Mouse (Mus musculus): ENCODE measurements at regions not wholly inside any gene's neighbourhood (a gene's known extent, or its start where the extent isn't known, plus 50 kb on each side); places are given as distances from the start of the nearest gene placed in this dataset.
"Not testable (repeated sequence)": the region's sequence is repeated elsewhere in the genome, so short reads cannot be mapped to it uniquely, and the experiment has no call there.

DNA sequence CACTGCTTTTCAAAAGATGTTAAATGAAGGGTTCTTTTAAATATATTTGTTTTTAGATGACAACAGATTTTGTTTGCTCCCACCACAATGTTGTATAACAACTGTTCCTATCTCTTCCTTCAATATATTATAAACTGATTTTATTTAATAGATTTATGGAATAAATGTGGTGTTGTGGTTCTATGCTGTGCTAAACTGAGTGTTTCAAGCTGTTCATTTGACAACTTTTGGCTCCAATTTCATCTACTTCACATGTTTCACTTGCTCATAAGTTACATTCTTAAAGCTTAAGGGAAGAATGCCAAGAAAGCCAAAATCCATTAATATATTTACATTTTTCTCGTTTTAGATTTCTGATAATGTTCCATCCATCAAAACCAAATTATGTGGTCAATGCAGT lies 341.9 kb upstream of the Nova1 start:
- H3K27ac ChIP-seq, result no peak overlapping the region
- H3K36me3 ChIP-seq, result no peaks in the 10 kb centered on the region
- WGBS, result 37% methylated on average over 1 of the region's 1 CpGs
- no peaks in the 10 kb centered on the region for H3K9me3 ChIP-seq (replicated peaks)
- H3K27me3 ChIP-seq, result no peaks in the 10 kb centered on the region
- H3K4me1 ChIP-seq, result peaks cover 6% of the 10 kb centered on the region; the same call in 1 of the 2 replicates
- H3K4me2 ChIP-seq, result no peak overlapping the region
- no peak for ATAC-seq (replicated peaks; ENCODE audit: low FRiP score)
- no peak overlapping the region for H3K9ac ChIP-seq
- no peak overlapping the region for H3K4me3 ChIP-seq (replicated peaks)

DNA sequence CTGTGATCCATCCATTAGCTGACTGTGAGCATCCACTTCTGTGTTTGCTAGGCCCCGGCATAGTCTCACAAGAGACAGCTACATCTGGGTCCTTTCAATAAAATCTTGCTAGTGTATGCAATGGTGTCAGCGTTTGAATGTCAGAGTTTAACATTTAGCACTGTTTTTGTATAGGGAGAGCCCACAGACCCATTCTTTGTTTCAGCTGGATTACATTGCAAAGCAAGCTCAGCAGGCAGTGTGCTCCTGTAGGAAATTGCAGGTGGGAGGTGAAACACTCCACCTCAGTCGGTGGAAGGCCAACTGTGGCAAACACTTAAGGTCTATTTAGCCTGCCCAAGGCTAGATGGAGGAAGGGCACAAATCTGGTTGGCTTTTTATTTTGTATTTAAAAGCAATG lies 337.2 kb upstream of the Nova1 start:
- H3K4me3 ChIP-seq (replicated peaks); H3K4me1 ChIP-seq; H3K4me2 ChIP-seq; H3K9ac ChIP-seq; H3K9me3 ChIP-seq (replicated peaks); H3K36me3 ChIP-seq; H3K27me3 ChIP-seq; H3K27ac ChIP-seq; ATAC-seq (replicated peaks; ENCODE audit: low FRiP score): not testable (repeated sequence)
- WGBS, result 36% methylated on average over 3 of the region's 3 CpGs

DNA sequence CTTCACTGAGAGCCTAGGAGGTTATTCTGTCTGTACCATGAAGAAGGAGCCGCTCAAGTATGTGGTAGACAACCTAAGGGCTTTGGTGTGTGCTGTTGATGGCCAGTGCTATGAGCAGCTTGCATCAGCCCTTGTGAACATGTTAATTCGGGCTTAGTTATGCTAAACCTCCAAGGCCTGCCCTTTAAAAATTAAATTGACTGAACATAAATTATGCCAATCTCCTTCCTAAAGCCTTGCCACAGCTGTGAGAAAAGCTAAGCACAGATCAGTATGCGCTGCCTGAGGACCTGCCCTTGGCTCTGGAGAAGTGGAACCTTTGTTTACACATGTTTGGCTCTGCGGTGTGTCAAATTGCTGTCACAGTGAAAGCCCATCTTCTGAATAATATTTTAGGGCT lies 321.9 kb upstream of the Nova1 start:
- no peak overlapping the region for H3K27ac ChIP-seq
- H3K4me3 ChIP-seq (replicated peaks), result no peak overlapping the region
- no peaks in the 10 kb centered on the region for H3K27me3 ChIP-seq
- 73% methylated on average over 4 of the region's 4 CpGs for WGBS
- no peaks in the 10 kb centered on the region for H3K36me3 ChIP-seq
- no peak overlapping the region for H3K9ac ChIP-seq
- H3K4me2 ChIP-seq, result no peak overlapping the region
- no peaks in the 10 kb centered on the region for H3K9me3 ChIP-seq (replicated peaks)
- no peak for ATAC-seq (replicated peaks; ENCODE audit: low FRiP score)
- H3K4me1 ChIP-seq, result no peaks in the 10 kb centered on the region

DNA sequence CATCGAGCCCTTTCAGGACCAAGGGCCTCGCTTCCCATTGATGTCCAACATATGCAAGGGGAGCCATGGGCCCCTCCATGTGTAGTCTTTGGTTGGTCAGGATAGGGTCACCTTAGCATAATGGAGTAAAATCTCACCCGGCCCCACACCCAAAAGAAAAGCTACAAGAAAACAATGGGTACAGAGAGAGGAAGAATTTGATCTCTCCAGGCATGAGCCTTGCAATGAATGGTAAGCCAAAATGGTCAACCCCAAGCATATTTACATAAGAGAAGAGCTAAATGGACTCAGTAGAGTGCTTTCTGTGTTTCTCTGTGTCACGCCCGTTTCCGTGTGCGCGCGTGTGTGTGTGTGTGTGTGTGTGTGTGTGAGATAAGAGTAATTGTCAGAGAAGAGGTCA lies 311.1 kb upstream of the Nova1 start:
- ATAC-seq (replicated peaks; ENCODE audit: low FRiP score), result no peak
- WGBS, result 90% methylated on average over 9 of the region's 9 CpGs
- Histone ChIP-seq H3K9ac (no peak overlapping the region), H3K27ac (no peak overlapping the region), H3K4me1 (no peaks in the 10 kb centered on the region), H3K4me3 (replicated peaks) (no peak overlapping the region), H3K4me2 (no peak overlapping the region), H3K36me3 (no peaks in the 10 kb centered on the region), H3K9me3 (replicated peaks) (no peaks in the 10 kb centered on the region), H3K27me3 (no peaks in the 10 kb centered on the region)

DNA sequence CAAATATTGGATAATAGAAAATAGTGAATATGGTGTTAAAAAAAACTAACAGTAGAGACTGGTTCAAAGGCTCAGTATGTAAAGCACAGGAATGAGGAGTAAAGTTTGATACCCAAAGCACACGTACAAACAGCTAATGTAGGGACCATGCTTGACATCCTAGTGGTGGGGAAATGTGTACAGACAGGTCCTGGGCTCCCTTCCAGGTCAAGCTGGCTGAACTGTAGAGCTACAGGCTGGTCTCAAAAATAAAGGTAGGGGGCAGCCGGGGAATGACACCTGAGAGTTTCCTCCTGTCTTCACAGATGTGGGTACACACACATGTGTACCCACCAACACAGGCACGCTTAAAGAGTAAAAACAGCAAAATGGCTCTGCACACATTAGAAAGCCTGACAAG lies 309.9 kb upstream of the Nova1 start:
- no peak overlapping the region for H3K27ac ChIP-seq
- WGBS, result 80% methylated on average over 3 of the region's 3 CpGs
- H3K4me1 ChIP-seq, result no peaks in the 10 kb centered on the region
- H3K9ac ChIP-seq, result no peak overlapping the region
- no peaks in the 10 kb centered on the region for H3K36me3 ChIP-seq
- ATAC-seq (replicated peaks; ENCODE audit: low FRiP score), result no peak
- no peak overlapping the region for H3K4me3 ChIP-seq (replicated peaks)
- H3K27me3 ChIP-seq, result no peaks in the 10 kb centered on the region
- no peaks in the 10 kb centered on the region for H3K9me3 ChIP-seq (replicated peaks)
- no peak overlapping the region for H3K4me2 ChIP-seq

DNA sequence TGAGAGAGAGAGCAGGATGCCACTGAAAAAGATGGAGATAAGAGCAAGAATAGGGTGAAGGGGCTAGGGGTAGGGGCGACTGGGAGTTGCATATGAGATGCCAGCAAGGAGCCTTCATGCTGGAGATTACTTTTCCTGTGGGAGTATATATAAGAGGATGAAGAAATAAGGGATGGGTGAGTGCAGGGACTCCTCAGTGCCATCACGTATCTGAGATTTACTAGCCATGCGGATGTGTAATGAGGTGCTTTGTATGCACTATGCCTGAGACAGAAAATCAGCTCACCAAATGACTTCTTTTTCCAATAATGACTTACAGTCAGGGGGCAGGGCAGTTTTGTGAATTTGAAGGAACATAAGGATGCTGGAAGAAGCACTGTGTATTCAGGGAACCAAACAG lies 302.7 kb upstream of the Nova1 start:
- H3K4me2 ChIP-seq, result no peak overlapping the region
- no peaks in the 10 kb centered on the region for H3K4me1 ChIP-seq
- H3K27ac ChIP-seq, result no peak overlapping the region
- no peak for ATAC-seq (replicated peaks; ENCODE audit: low FRiP score)
- WGBS, result 70% methylated on average over 3 of the region's 3 CpGs
- H3K9ac ChIP-seq, result no peak overlapping the region
- H3K9me3 ChIP-seq (replicated peaks), result no peaks in the 10 kb centered on the region
- no peaks in the 10 kb centered on the region for H3K36me3 ChIP-seq
- H3K4me3 ChIP-seq (replicated peaks), result no peak overlapping the region
- H3K27me3 ChIP-seq, result no peaks in the 10 kb centered on the region

DNA sequence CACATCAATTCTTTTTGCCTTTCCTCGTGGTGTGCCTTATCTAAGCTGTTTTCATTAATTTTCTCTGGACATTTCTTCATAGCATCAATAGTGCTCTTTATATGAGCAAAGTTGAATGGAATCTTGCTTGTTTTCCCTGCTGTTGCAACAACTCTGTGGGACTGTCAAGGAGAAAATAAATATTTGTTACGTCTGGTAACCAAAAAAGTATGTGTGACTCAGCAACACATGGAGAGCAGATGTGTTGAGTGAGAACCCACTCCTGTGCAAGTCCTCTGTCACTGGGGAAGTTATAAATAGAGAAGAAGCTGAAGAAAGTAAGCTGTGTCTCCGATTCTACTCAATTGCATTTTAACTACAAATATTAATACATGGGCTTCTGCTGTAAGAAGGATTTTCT lies 298.8 kb upstream of the Nova1 start:
- 69% methylated on average over 3 of the region's 3 CpGs for WGBS
- H3K4me3 ChIP-seq (replicated peaks), result no peak overlapping the region
- no peak overlapping the region for H3K9ac ChIP-seq
- no peaks in the 10 kb centered on the region for H3K27me3 ChIP-seq
- no peaks in the 10 kb centered on the region for H3K4me1 ChIP-seq
- no peaks in the 10 kb centered on the region for H3K9me3 ChIP-seq (replicated peaks)
- H3K4me2 ChIP-seq, result no peak overlapping the region
- no peak for ATAC-seq (replicated peaks; ENCODE audit: low FRiP score)
- H3K27ac ChIP-seq, result no peak overlapping the region
- H3K36me3 ChIP-seq, result no peaks in the 10 kb centered on the region

DNA sequence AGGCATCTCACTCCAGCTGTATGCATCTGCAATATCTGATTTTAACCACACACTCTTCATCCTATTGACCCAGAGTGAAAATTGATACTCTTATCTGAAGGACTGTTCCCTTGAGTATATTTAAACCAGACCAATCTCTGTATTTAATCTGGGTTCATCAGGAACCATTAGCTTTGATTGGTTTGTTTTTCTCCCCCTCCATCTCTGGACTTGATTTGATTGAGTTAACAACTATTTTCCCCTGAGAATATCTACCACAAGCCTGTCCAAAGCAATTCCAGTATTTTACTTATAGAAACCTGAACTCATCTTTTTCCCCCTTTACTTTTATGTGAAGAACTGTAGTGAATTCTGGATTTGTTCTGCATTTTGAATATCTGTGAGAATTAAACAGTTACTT lies 270.5 kb upstream of the Nova1 start:
- no peaks in the 10 kb centered on the region for H3K36me3 ChIP-seq
- H3K27me3 ChIP-seq, result no peaks in the 10 kb centered on the region
- no peak overlapping the region for H3K27ac ChIP-seq
- no peak for ATAC-seq (replicated peaks; ENCODE audit: low FRiP score)
- H3K9me3 ChIP-seq (replicated peaks), result no peaks in the 10 kb centered on the region
- no peak overlapping the region for H3K4me2 ChIP-seq
- no peaks in the 10 kb centered on the region for H3K4me1 ChIP-seq
- no peak overlapping the region for H3K4me3 ChIP-seq (replicated peaks)
- H3K9ac ChIP-seq, result no peak overlapping the region

DNA sequence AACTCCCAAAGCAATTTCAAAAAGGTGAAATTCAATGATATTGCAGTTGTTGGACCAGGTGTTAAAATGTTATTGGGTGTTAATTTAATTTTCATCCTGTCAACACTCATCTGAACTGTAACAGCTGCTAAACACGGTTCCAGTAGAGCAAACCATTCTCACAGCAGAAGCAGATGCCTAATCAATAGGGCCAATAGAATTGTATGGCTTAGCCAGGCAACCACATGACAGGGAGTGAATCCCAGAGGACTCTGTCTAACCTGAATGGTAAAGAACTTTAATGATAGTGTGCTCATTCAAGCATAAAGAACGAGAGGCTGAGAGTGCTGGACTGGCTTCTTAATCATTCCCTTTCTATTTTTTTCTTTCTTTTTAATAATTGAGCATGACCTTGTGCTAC lies 256.2 kb upstream of the Nova1 start:
- H3K9ac ChIP-seq, result no peak overlapping the region
- 68% methylated on average over 2 of the region's 2 CpGs for WGBS
- H3K9me3 ChIP-seq (replicated peaks), result no peaks in the 10 kb centered on the region
- H3K27ac ChIP-seq, result no peak overlapping the region
- no peak for ATAC-seq (replicated peaks; ENCODE audit: low FRiP score)
- no peak overlapping the region for H3K4me2 ChIP-seq
- H3K4me3 ChIP-seq (replicated peaks), result no peak overlapping the region
- no peaks in the 10 kb centered on the region for H3K36me3 ChIP-seq
- H3K27me3 ChIP-seq, result no peaks in the 10 kb centered on the region
- no peaks in the 10 kb centered on the region for H3K4me1 ChIP-seq

DNA sequence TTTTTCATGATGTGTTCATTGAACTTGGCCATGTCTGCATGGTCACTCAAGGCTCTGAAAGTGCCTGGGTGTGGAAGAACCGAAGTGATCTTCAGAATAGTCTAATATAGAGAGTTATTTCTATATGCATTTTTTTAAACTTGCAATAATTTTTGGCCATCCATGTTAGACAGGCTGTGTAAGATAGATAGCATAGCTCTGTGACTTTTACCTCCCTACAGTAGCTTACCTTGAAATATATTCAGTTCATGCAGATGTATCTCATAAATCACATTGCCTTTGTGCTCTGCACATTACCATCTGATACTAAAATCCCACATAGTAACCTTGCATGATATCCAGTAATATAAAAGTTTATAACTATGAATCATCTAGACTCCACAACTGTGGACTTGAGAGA lies 233.7 kb upstream of the Nova1 start:
- Histone ChIP-seq H3K9ac (no peak overlapping the region), H3K27ac (no peak overlapping the region), H3K36me3 (no peaks in the 10 kb centered on the region), H3K4me3 (replicated peaks) (no peak overlapping the region), H3K4me1 (no peaks in the 10 kb centered on the region), H3K4me2 (no peak overlapping the region), H3K9me3 (replicated peaks) (no peaks in the 10 kb centered on the region), H3K27me3 (no peaks in the 10 kb centered on the region)
- ATAC-seq (replicated peaks; ENCODE audit: low FRiP score), result no peak
- WGBS, result 74% methylated on average over 1 of the region's 1 CpGs

DNA sequence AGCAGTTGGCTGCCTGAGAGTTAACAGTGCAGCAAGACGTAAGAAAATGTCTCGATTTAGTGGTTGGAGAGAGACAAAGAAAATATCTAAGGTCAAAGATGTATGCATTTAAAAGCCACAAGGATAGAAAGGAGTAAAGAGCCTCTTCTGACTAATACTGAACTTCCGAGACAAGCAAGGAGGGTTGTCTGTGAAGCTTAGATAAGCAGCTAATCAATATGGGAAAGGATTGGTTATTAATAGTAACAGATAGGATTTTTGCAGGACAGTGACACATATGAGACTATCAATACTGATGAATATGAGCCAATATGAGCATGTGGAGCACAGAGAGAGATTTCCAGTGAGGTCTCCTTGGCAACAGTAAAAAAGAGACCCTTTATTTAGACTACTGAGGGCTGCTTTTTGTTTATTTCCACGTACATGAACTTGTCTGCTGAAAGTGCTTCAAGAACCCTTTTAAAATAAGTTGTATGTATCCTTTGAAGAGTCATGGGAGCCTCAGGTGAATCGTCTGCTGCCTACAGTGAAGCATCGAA lies 202.2 kb upstream of the Nova1 start:
- H3K4me2 ChIP-seq, result no peak overlapping the region
- H3K9me3 ChIP-seq (replicated peaks), result no peaks in the 10 kb centered on the region
- no peak overlapping the region for H3K4me3 ChIP-seq (replicated peaks)
- H3K27ac ChIP-seq, result no peak overlapping the region
- H3K36me3 ChIP-seq, result no peaks in the 10 kb centered on the region
- no peak overlapping the region for H3K9ac ChIP-seq
- no peaks in the 10 kb centered on the region for H3K27me3 ChIP-seq
- no peaks in the 10 kb centered on the region for H3K4me1 ChIP-seq
- WGBS, result 80% methylated on average over 6 of the region's 6 CpGs
- ATAC-seq (replicated peaks; ENCODE audit: low FRiP score), result no peak

DNA sequence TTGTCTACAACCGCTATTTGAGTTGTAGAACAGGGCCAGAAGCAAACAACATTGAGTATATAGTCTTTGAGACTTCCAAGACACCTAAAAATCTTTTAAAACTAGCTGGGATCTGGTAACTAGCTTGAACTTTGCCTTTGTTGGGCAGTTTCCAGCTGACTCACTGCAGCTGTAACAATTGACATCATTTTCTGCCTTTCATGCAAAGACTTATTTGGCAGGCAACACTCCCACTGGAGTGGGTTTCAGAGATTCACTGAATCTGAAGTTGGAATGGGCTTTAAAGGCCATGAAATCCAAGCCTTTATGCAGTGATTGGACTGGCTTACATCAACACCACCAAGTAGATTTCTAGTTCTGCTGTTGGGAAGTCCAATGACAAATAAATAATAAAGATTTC lies 173.6 kb upstream of the Nova1 start:
- 89% methylated on average over 1 of the region's 1 CpGs for WGBS
- ATAC-seq (replicated peaks; ENCODE audit: low FRiP score), result no peak
- Histone ChIP-seq H3K4me2 (no peak overlapping the region), H3K27me3 (no peaks in the 10 kb centered on the region), H3K9ac (no peak overlapping the region), H3K27ac (no peak overlapping the region), H3K9me3 (replicated peaks) (no peaks in the 10 kb centered on the region), H3K4me1 (no peaks in the 10 kb centered on the region), H3K36me3 (no peaks in the 10 kb centered on the region), H3K4me3 (replicated peaks) (no peak overlapping the region)

DNA sequence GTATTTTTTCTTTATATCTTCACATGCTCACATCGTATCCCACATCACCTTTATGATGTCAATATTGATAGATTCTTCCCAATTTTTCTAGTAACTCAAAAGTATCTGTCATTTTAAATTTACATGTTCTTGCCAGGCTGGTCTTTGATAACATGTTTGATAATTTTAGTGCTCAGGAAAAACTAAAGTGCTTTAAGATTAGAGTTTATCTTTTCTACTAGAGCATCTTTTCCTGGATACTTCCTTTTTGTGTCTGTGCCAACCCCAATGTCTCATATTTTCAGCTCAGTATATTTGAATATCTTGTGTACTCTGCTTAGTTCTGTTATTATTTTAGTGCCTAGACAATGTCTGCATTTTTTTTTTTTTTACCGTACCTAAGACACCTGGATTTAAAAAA lies 170.2 kb upstream of the Nova1 start:
- no peaks in the 10 kb centered on the region for H3K9me3 ChIP-seq (replicated peaks)

More for the DNA sequence above, 170.2 kb upstream of the Nova1 start:
- no peak overlapping the region for H3K9ac ChIP-seq
- H3K4me2 ChIP-seq, result no peak overlapping the region
- ATAC-seq (replicated peaks; ENCODE audit: low FRiP score), result no peak
- H3K27ac ChIP-seq, result no peak overlapping the region
- H3K27me3 ChIP-seq, result no peaks in the 10 kb centered on the region
- WGBS, result 81% methylated on average over 2 of the region's 2 CpGs
- H3K36me3 ChIP-seq, result no peaks in the 10 kb centered on the region
- H3K4me3 ChIP-seq (replicated peaks), result no peak overlapping the region
- no peaks in the 10 kb centered on the region for H3K4me1 ChIP-seq

All from kidney, embryonic 15.5 days (tissue).